Mouse (Mus musculus) ES-E14 (cell line): ENCODE results near the gene Tigd4.

Experiments used
- CHD2 ChIP-seq: IDR thresholded peaks from 2 replicates; pipeline ENCODE4 v1.6.1; 2014; ENCODE audit warnings: mild to moderate bottlenecking, low read depth, low read length, inconsistent platforms
- HCFC1 ChIP-seq: IDR thresholded peaks from 2 replicates; pipeline ENCODE4 v1.6.1; 2012; ENCODE audit warnings: low read length, inconsistent platforms, borderline replicate concordance; ENCODE audit not compliant: insufficient read depth
- MAFK ChIP-seq: IDR thresholded peaks from 2 replicates; pipeline ENCODE4 v1.6.1; 2014; ENCODE audit warnings: mild to moderate bottlenecking, low read depth, low read length, inconsistent platforms; ENCODE audit not compliant: insufficient read depth
- ZC3H11A ChIP-seq: IDR thresholded peaks from 2 replicates; pipeline ENCODE4 v1.6.1; 2012; ENCODE audit warnings: low read depth, mild to moderate bottlenecking, inconsistent platforms, low read length, borderline replicate concordance
- ZNF384 ChIP-seq: IDR thresholded peaks from 2 replicates; pipeline ENCODE4 v1.6.1; 2012; ENCODE audit warnings: low read depth, low read length, inconsistent platforms

DNA sequence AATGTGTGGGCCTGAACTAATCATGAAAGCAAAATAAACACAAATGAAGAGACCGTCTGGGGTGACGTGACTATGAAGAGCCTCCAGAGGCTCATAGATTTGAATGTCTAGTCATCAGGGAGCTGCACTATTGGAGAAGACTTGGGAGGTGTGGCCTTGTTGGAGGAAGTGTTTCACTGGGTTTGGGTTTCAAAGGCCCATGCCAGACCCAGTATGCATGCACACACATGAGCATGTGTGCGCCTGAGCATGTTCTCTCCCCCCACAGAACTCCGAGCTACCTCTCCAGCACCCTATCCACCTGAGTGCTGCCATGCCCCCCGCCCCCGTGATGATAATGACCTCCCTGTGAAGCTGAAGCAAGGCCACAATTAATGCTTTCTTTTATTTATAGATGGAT, 23.8 kb upstream of the Tigd4 start:
- TF ChIP-seq MAFK: no peak
- no peak for TF ChIP-seq CHD2
- TF ChIP-seq ZC3H11A: no peak
- TF ChIP-seq HCFC1: no peak
- no peak for TF ChIP-seq ZNF384
